Mouse (Mus musculus) midbrain, embryonic 16.5 days (tissue): ENCODE results near the gene AI837181. TPM values are rescaled to one million over a fixed set of nuclear protein-coding genes. Genes with fewer than 3 reads are reported as not detected.

ENCODE experiments used
- ATAC-seq: fragments of 200-750 bp; cut with Nextera tagmentation; 2 replicates; pipeline ENCODE4 v1.8.0; 2017; ENCODE audit warnings: moderate TSS enrichment
- H3K27ac ChIP-seq: fragments of 300-500 bp; sonication (generic); 2 replicates; pipeline ENCODE4 v1.5.1; 2014; ENCODE audit warnings: mild to moderate bottlenecking, low read length, mixed read lengths
- H3K27me3 ChIP-seq: fragments of 300-500 bp; sonication (generic); 2 replicates; pipeline ENCODE4 v1.6.1; 2014; ENCODE audit warnings: low read depth, low read length, mixed read lengths; ENCODE audit not compliant: control insufficient read depth, insufficient read depth
- H3K36me3 ChIP-seq: fragments of 300-500 bp; sonication (generic); 2 replicates; pipeline ENCODE4 v1.6.1; 2014; ENCODE audit warnings: mild to moderate bottlenecking, low read length, moderate library complexity, mixed read lengths; ENCODE audit not compliant: control insufficient read depth, insufficient read depth
- H3K4me1 ChIP-seq: fragments of 300-500 bp; sonication (generic); 2 replicates; pipeline ENCODE4 v1.6.1; 2014; ENCODE audit warnings: mild to moderate bottlenecking, low read length, mixed read lengths; ENCODE audit not compliant: control insufficient read depth, insufficient read depth
- H3K4me2 ChIP-seq: fragments of 300-500 bp; sonication (generic); 2 replicates; pipeline ENCODE4 v1.6.1; 2014; ENCODE audit warnings: mild to moderate bottlenecking, low read length, mixed read lengths
- H3K4me3 ChIP-seq: fragments of 300-500 bp; sonication (generic); 2 replicates; pipeline ENCODE4 v1.5.1; 2014; ENCODE audit warnings: low read depth, mild to moderate bottlenecking, low read length, moderate library complexity, mixed read lengths
- H3K9ac ChIP-seq: fragments of 300-500 bp; sonication (generic); 2 replicates; pipeline ENCODE4 v1.6.1; 2014; ENCODE audit warnings: low read depth, low read length, mixed read lengths
- H3K9me3 ChIP-seq: fragments of 300-500 bp; sonication (generic); replicated peaks from 2 replicates; pipeline ENCODE4 v1.6.1; 2014; ENCODE audit warnings: mild to moderate bottlenecking, low read length, mixed read lengths; ENCODE audit not compliant: control insufficient read depth, poor library complexity, severe bottlenecking
- WGBS: fragments of 180-500 bp; shearing (Covaris S2); extraction: QIAGEN DNeasy Blood & Tissue Kit; methylation state at CpG from one replicate; pipeline ENCODE4 v1.1.7; 2014; 5-methylcytosine and 5-hydroxymethylcytosine counted together
- polyA plus RNA-seq: library from polyadenylated mRNA; unstranded; fragments of >200 nt; fragmentation: Nextera tagmentation; extraction: Ambion mirVana; gene quantifications from 2 replicates; pipeline ENCODE4 v1.2.1, GENCODE M21; 2015

Gene AI837181
- polyA plus RNA-seq = 61.8 and 67.9 TPM in 2 replicates

DNA sequence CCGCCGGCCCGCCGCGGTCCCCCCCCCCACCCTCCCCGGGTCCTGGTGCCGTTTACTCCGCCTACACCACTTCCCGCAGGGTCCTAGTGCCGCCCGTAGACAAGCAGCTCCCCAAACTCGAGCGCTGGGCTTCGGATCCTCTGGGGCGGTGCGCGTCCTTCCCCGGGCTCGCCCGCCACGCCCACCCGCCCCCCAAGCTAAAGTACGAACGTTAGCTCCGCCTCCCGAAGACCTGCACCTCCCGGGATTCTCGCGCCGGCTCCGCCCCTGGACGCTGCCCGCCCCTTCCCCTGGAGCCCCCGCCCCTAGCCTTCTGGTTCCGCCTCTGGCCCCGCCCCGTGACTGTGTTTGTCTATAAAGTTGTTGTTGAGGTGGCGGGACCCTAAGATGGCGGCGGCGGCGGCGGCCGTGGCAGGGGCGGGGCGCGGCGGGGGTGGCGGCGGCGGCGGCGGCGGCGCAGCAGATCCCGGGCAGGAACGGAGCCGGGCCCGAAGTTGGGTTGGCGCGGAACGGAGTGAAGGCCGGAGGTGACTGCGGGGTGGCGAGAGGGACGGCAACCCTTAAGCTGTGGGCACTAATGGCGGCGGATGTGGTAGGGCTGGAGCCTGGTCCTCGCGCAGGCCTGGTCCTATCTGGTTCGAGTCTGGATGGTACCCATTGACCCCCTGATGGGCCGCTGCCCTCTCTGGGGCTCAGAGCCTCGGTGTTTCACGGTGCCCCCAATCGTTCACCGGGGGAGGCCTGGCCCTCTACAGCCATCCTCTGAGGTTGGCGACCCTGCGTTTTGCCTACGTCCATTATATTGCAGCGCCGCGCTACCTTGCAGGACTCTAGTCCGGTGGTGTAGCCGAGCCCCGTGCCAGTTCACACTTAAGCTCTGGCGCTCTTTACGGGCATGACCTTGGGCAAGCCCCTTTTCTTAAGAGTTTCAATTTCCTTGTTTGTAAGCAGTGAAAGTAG lies at the start of gene AI837181, which contains the start of gene Drap1:
Gene AI837181, plus strand, starts transcription at position 363 of the 960 bp plus-strand sequence.
Gene Drap1, minus strand, starts transcription at position 198 of the 960 bp plus-strand sequence.
- no peaks in the 10 kb centered on the region for H3K9me3 ChIP-seq
- H3K36me3 ChIP-seq = peaks cover 11% of the 10 kb centered on the region; the same call in 1 of the 2 replicates
- peak within 1 kb of the TSS; percentile 62 for H3K4me3 ChIP-seq
- H3K27ac ChIP-seq = peak within 1 kb of the TSS; percentile 92
- no peaks in the 10 kb centered on the region for H3K27me3 ChIP-seq
- H3K9ac ChIP-seq = peak within 1 kb of the TSS; percentile 95
- peaks cover 32% of the 10 kb centered on the region for H3K4me1 ChIP-seq
- peak; percentile 91 for ATAC-seq
- peak within 1 kb of the TSS; percentile 96 for H3K4me2 ChIP-seq
- WGBS = under 1% methylated on average over 70 of the region's 87 CpGs

DNA sequence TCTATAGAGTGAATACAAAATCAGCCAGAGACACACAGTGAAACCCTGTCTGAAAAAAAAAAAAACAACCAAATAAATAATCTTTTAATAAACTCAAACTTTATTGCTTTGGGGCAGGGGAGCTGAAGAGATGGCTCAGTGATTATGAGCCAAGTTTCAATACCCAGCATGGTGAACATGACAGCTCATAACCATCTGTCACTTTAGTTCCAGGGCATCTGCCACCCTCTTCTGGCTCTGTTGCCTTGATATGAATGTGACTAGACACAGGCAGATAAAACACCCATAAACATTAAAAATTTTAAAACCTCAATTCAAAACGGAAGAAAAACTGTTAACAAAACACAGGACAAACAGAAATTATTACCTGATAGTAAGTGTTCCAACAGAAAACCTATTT lies 47.5 kb upstream of the AI837181 start:
- no peaks in the 10 kb centered on the region for H3K27me3 ChIP-seq
- H3K9me3 ChIP-seq = no peaks in the 10 kb centered on the region
- no peak overlapping the region for H3K27ac ChIP-seq
- no peaks in the 10 kb centered on the region for H3K4me1 ChIP-seq
- H3K9ac ChIP-seq = no peak overlapping the region
- 95% methylated on average over 1 of the region's 1 CpGs for WGBS
- ATAC-seq = no peak
- H3K36me3 ChIP-seq = peaks cover 48% of the 10 kb centered on the region
- H3K4me3 ChIP-seq = no peak overlapping the region
- H3K4me2 ChIP-seq = no peak overlapping the region

DNA sequence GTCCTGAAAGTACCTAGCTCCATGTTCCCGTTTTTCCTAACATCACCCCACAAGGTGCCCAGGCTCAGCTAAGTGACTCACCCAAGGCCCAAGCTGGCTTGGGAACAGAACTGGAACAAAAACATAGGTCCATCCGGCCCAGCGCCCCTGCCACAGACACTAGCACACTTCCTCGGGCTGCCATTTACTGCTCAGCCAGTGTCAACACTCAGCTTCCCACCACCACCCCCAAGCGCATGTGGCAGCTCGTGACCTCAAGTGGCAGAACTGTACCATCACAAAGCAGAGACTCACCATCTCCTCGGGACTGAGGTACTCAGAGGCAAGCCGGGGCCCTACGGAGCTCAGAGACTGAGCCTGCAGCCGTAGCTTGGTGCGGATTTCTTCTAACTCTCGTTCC lies 41.6 kb upstream of the AI837181 start:
- Histone ChIP-seq H3K27me3 (no peaks in the 10 kb centered on the region), H3K27ac (no peak overlapping the region), H3K36me3 (peaks cover 55% of the 10 kb centered on the region), H3K9ac (no peak overlapping the region), H3K4me1 (peaks cover 15% of the 10 kb centered on the region), H3K9me3 (no peaks in the 10 kb centered on the region), H3K4me3 (no peak overlapping the region), H3K4me2 (no peak overlapping the region)
- ATAC-seq = no peak
- 96% methylated on average over 12 of the region's 12 CpGs for whole genome bisulfite sequencing

DNA sequence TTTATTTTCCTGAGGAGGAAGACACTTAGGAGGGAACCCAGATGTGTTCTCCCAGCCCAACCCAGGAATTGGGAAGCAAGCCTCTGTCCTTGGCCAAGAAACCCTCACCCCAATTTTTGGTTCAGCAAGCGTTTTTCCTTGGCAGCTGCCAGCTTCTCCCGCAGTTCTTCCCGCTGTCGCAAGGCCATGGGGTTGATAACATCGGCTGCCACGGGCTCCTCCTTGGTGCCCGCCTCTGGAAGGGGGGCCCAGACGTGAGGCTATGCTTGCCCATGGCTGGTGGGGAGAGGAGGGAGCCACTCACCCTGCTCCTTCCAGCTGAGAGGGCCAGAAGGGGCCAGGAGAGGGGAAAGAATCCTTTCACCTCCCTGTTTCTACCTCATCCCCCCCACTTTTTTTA lies 40.2 kb upstream of the AI837181 start:
- Histone ChIP-seq H3K4me3 (no peak overlapping the region), H3K4me1 (peaks cover 21% of the 10 kb centered on the region), H3K9me3 (no peaks in the 10 kb centered on the region), H3K36me3 (peaks cover 42% of the 10 kb centered on the region), H3K27ac (no peak overlapping the region), H3K9ac (no peak overlapping the region), H3K27me3 (no peaks in the 10 kb centered on the region), H3K4me2 (no peak overlapping the region)
- 91% methylated on average over 8 of the region's 8 CpGs for WGBS
- no peak for ATAC-seq

DNA sequence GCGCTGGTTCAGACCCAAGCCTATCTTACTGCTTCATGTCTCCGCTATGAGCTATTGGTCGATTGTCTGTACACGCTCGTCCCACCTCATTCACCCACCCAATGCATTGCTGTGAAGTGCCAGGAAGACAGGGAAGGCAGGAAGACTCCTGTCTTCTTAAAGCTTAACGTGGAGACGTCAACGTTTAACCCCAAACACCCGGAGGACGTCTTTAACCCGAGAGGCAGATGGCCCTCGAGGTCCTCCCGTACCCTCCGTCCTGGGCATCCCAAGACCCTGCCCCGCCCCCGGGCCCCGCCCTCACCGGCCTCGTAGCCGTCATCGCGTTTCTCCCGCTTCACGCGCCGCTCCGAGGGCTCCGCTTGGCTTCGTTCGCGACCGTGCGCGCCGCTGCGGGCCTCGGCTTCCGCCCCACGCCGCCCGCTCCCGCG lies 36.9 kb upstream of the AI837181 start:
- Histone ChIP-seq H3K4me1 (peaks cover 28% of the 10 kb centered on the region), H3K4me3 (peak overlapping the region; percentile 71), H3K4me2 (peak overlapping the region; percentile 74), H3K27me3 (no peaks in the 10 kb centered on the region), H3K9ac (peak overlapping the region; percentile 76), H3K36me3 (peaks cover 15% of the 10 kb centered on the region), H3K27ac (peak overlapping the region; percentile 77), H3K9me3 (no peaks in the 10 kb centered on the region)
- ATAC-seq = peak; percentile 41
- under 1% methylated on average over 41 of the region's 43 CpGs for WGBS

DNA sequence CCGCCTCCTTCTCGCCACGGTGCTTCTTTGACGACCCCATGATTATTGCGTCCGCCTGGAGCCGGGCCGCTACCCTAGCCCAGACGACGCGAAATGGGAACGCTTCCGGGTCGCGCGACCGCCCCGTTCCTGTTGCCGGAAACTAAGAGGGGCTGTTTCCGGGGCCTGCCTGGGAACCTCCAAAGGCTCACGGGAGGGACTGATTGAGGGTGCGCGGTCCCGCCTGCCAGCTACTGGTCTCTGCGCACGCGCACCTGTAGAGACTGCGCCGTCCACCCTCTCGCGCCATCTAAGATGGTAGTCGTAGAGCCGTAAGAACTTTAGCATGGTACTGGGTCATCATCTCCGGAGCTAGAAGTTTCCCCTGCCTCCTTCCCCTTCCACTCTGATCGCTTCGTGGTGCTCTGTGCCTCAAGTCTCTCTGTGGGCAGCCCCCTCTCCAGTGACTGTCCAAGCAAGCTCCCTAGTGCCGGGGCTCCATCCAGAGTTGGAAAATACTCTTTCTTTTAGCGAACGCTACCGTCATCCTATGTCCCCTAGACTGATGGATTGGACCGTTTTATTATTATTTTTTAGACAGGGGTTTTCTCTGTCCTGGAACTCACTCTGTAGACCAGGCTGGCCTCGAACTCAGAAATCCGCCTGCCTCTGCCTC lies 36.2 kb upstream of the AI837181 start, which contains the start of gene Sart1:
Gene Sart1, minus strand, starts transcription at position 116 of the 655 bp plus-strand sequence.
- H3K4me1 ChIP-seq = peaks cover 28% of the 10 kb centered on the region
- H3K4me3 ChIP-seq = peak within 1 kb of the TSS; percentile 71
- peak within 1 kb of the TSS; percentile 74 for H3K4me2 ChIP-seq
- 3% methylated on average over 43 of the region's 43 CpGs for WGBS
- peaks cover 8% of the 10 kb centered on the region for H3K36me3 ChIP-seq
- H3K27ac ChIP-seq = peak within 1 kb of the TSS; percentile 82
- H3K27me3 ChIP-seq = no peaks in the 10 kb centered on the region
- H3K9me3 ChIP-seq = no peaks in the 10 kb centered on the region
- H3K9ac ChIP-seq = peak within 1 kb of the TSS; percentile 81
- peak; percentile 96 for ATAC-seq

DNA sequence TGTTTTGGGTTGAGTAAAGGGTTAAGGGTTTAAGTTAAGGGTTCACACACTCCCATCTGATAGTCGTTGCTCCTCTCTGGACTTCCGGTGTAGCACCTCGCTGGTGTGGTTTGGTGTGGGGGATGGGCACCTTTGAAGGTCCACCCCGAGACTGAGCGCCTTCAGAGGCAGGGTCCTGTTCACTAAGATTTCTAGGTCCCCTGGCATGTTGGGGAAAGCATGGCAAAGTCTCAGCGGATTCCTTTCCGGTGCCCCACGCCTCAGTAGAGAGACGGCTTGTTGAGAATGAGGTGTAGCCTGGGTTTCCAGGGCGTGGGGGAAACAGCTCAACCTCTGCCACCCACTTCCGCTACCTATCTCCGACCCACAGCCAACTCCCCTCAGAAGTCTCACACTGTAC lies 35.3 kb upstream of the AI837181 start:
- Histone ChIP-seq H3K4me2 (peak overlapping the region; percentile 70), H3K4me1 (peaks cover 28% of the 10 kb centered on the region), H3K36me3 (no peaks in the 10 kb centered on the region; the same call in 1 of the 2 replicates), H3K9ac (no peak overlapping the region; the same call in 1 of the 2 replicates), H3K27me3 (no peaks in the 10 kb centered on the region), H3K9me3 (no peaks in the 10 kb centered on the region), H3K4me3 (peak overlapping the region; percentile 71), H3K27ac (no peak overlapping the region)
- ATAC-seq = no peak
- 52% methylated on average over 12 of the region's 12 CpGs for WGBS

DNA sequence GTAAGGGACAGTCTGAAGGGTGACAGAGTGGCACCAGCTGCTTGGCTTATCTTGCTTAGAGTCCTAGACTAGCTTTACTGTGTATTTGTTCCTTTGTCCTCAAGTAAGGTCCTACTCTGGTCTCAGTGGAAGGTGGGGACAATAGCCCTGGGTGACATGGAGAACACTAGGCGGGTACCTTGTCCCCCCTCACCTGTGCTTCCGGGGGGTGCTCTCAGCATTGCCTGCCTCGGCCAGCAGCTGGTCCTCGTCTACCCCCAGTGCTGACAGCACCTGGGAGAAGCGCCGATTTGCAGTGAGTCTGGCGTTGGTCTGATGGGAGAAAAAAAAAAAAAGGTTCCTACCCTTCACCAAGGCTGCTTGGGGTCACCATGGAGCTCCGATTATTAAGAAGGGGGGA lies 34.5 kb upstream of the AI837181 start:
- Histone ChIP-seq H3K4me2 (no peak overlapping the region), H3K9me3 (no peaks in the 10 kb centered on the region), H3K9ac (no peak overlapping the region), H3K36me3 (no peaks in the 10 kb centered on the region; the same call in 1 of the 2 replicates), H3K27ac (no peak overlapping the region), H3K4me3 (no peak overlapping the region), H3K27me3 (no peaks in the 10 kb centered on the region), H3K4me1 (peaks cover 28% of the 10 kb centered on the region)
- ATAC-seq = no peak
- WGBS = 91% methylated on average over 8 of the region's 8 CpGs
